Mouse (Mus musculus) right cerebral cortex, postnatal 10 days (tissue): ENCODE measurements around the gene Gtpbp1.

Experiments
- DNase-seq, 2 experiments: peaks; one replicate each; pipeline ENCODE4 v3.0.0; 2021; ENCODE audit warnings: low spot score in 2 of 2

Gtpbp1 gene

GRCm38 (mm10) chr15:79723439-79723838 lies 32.8 kb downstream of the Gtpbp1 start:
- peak in 1 of 2 experiments; percentile 63 for DNase-seq

GRCm38 (mm10) chr15:79725190-79725789 lies 34.6 kb downstream of the Gtpbp1 start:
- peak in 1 of 2 experiments; percentile 66 for DNase-seq

- DNase-seq: peak in 1 of 2 experiments; percentile 57
These were observed 37.2 kb downstream of the Gtpbp1 start for GRCm38 (mm10) chr15:79727840-79728239.

- DNase-seq: no peak
These were observed 37.7 kb downstream of the Gtpbp1 start for GRCm38 (mm10) chr15:79728311-79728710.

GRCm38 (mm10) chr15:79728731-79729388 lies 38.2 kb downstream of the Gtpbp1 start:
- DNase-seq: no peak

- DNase-seq: no peak
These were observed 40.9 kb downstream of the Gtpbp1 start for GRCm38 (mm10) chr15:79731554-79731953.

- no peak for DNase-seq
These were observed 42.5 kb downstream of the Gtpbp1 start for GRCm38 (mm10) chr15:79733192-79733591.

GRCm38 (mm10) chr15:79733640-79734039 lies 43.0 kb downstream of the Gtpbp1 start:
- DNase-seq: no peak

GRCm38 (mm10) chr15:79734311-79734710 lies 43.7 kb downstream of the Gtpbp1 start:
- no peak for DNase-seq

GRCm38 (mm10) chr15:79740739-79741138 lies 50.1 kb downstream of the Gtpbp1 start:
- DNase-seq: no peak

- no peak for DNase-seq
These were observed 50.7 kb downstream of the Gtpbp1 start for GRCm38 (mm10) chr15:79741173-79741858.

- DNase-seq: peak; percentile 96
These were observed 51.5 kb downstream of the Gtpbp1 start, which contains the start of gene Sun2 for GRCm38 (mm10) chr15:79741921-79742705. Sun2 (minus strand) TSS chr15:79742536.

- DNase-seq: no peak
These were observed 52.0 kb downstream of the Gtpbp1 start for GRCm38 (mm10) chr15:79742706-79743023.

GRCm38 (mm10) chr15:79744001-79744400 lies 53.4 kb downstream of the Gtpbp1 start:
- DNase-seq: no peak

- no peak for DNase-seq
These were observed 54.1 kb downstream of the Gtpbp1 start for GRCm38 (mm10) chr15:79744742-79745141.

- no peak for DNase-seq
These were observed 54.7 kb downstream of the Gtpbp1 start for GRCm38 (mm10) chr15:79745312-79745711.

- no peak for DNase-seq
These were observed 55.2 kb downstream of the Gtpbp1 start for GRCm38 (mm10) chr15:79745883-79746282.

GRCm38 (mm10) chr15:79747998-79748397 lies 57.4 kb downstream of the Gtpbp1 start:
- DNase-seq: peak in 1 of 2 experiments; percentile 35

- no peak for DNase-seq
These were observed 58.5 kb downstream of the Gtpbp1 start for GRCm38 (mm10) chr15:79749162-79749561.

GRCm38 (mm10) chr15:79750266-79750665 lies 59.6 kb downstream of the Gtpbp1 start:
- DNase-seq: no peak

GRCm38 (mm10) chr15:79751772-79752171 lies 61.1 kb downstream of the Gtpbp1 start:
- no peak for DNase-seq

GRCm38 (mm10) chr15:79752742-79753419 lies 62.2 kb downstream of the Gtpbp1 start:
- DNase-seq: peak; percentile 82 to 84
